Mouse (Mus musculus): Measurements from ENCODE around the gene Wnt5b. TPM values are rescaled to one million over a fixed set of nuclear protein-coding genes. Genes with fewer than 3 reads are reported as not detected.
A peak's percentile ranks its signal among the peaks of the same experiment; 100 is the strongest.

The Wnt5b gene
- total and polyA plus RNA-seq, 3 experiments = 0.04 TPM; not detected in 2

DNA sequence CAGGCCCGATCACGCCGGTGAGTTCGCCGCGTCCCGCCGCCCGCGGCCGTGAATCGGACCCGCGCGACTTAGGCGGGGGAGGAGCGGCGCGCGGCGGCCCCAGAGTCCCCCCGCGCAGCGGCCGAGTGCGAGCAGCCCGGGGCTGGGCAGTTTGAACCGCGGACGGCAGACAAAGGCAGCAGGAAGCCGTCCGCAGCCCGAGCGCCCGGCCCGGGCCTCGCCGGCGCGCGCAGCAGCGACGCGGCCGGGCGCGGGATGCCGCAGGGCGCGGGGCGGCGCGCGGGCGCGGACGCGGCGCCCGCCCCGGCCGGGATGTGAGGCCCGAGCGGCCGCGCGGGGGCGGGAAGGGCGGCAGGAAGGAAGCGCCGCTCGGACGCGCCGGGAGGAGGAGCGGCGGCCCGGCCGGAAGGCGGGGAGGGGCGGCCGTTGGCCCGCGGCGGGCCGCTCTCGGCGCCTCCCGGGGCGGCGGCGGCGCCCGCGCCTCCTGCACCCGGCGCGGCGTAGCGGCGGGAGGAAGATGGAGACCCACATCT, 64.7 kb downstream of the Wnt5b start, which contains the start of gene Fbxl14:
TSS of gene Fbxl14 (plus strand) at position 326 of the 533 bp plus-strand sequence.
- TF ChIP-seq ZC3H11A (IDR thresholded peaks at IDR 0.05; ENCODE audit: low read depth, low read length) = no peak
- no peak for TF ChIP-seq TBP (IDR thresholded peaks at IDR 0.05; ENCODE audit: low read depth, low read length)
- TF ChIP-seq ELF1 (IDR thresholded peaks at IDR 0.05; ENCODE audit: low read depth, low read length) = 0 out of 2 replicates have a peak, but pooled peaks have one; percentile 4
- peak; percentile 4 to 41; a peak in 1 of 4 replicates for TF ChIP-seq POLR2A (IDR thresholded peaks at IDR 0.05; ENCODE audit: control insufficient read depth in 1 of 2, insufficient read depth in 1 of 2, low read depth in 1 of 2, low read length in 2 of 2, poor library complexity in 1 of 2)
- TF ChIP-seq MXI1 (IDR thresholded peaks at IDR 0.05; ENCODE audit: low read depth, low read length) = no peak
- no peak for TF ChIP-seq POLR2AphosphoS5 (IDR thresholded peaks at IDR 0.05; ENCODE audit: borderline replicate concordance, low read depth, low read length)
- TF ChIP-seq MAX (IDR thresholded peaks at IDR 0.05; ENCODE audit: low read length) = no peak
- TF ChIP-seq ETS1 (IDR thresholded peaks at IDR 0.05; ENCODE audit: low read depth, low read length) = no peak
- TF ChIP-seq NELFE (IDR thresholded peaks at IDR 0.05; ENCODE audit: low read depth, low read length) = peak; percentile 65
- peak; percentile 18; the same call in 1 of the 2 replicates for TF ChIP-seq NRF1 (IDR thresholded peaks at IDR 0.05; ENCODE audit: insufficient read depth, low read depth, low read length, poor library complexity, severe bottlenecking)
- TF ChIP-seq USF2 (IDR thresholded peaks at IDR 0.05; ENCODE audit: borderline replicate concordance in 1 of 2, insufficient read depth in 1 of 2, low read depth in 1 of 2, low read length in 2 of 2) = no peak
- no peak for TF ChIP-seq RCOR1 (IDR thresholded peaks at IDR 0.05; ENCODE audit: low read depth, low read length)
- no peak for DNase-seq (ENCODE audit: low read depth, low spot score)
- no peaks in the 10 kb centered on the region for H3K9me3 ChIP-seq (replicated peaks; ENCODE audit: insufficient read depth, low read length)
- peak within 1 kb of the TSS; percentile 96 for H3K9ac ChIP-seq (ENCODE audit: control insufficient read depth, low read depth, low read length, poor library complexity, severe bottlenecking)
- H3K36me3 ChIP-seq (ENCODE audit: control insufficient read depth in 1 of 2, insufficient read depth in 2 of 2, low read length in 2 of 2) = peaks cover 3 to 30% of the 10 kb centered on the region in 2 experiments; a peak in 3 of 4 replicates
- peaks cover 11 to 32% of the 10 kb centered on the region in 2 experiments for H3K4me1 ChIP-seq (ENCODE audit: control insufficient read depth in 1 of 2, insufficient read depth in 2 of 2, low read length in 2 of 2)
- no peaks in the 10 kb centered on the region for H3K27me3 ChIP-seq (ENCODE audit: control insufficient read depth in 1 of 2, insufficient read depth in 2 of 2, low read length in 2 of 2)
- H3K4me3 ChIP-seq (ENCODE audit: control insufficient read depth in 1 of 2, insufficient read depth in 1 of 2, low read depth in 2 of 2, low read length in 2 of 2) = peak within 1 kb of the TSS; percentile 85 to 97
- peaks cover 39% of the 10 kb centered on the region for H3K79me2 ChIP-seq (ENCODE audit: control insufficient read depth, insufficient read depth, low read length, poor library complexity)
- H3K27ac ChIP-seq (ENCODE audit: control insufficient read depth, low read depth, low read length) = peak within 1 kb of the TSS; percentile 95

DNA sequence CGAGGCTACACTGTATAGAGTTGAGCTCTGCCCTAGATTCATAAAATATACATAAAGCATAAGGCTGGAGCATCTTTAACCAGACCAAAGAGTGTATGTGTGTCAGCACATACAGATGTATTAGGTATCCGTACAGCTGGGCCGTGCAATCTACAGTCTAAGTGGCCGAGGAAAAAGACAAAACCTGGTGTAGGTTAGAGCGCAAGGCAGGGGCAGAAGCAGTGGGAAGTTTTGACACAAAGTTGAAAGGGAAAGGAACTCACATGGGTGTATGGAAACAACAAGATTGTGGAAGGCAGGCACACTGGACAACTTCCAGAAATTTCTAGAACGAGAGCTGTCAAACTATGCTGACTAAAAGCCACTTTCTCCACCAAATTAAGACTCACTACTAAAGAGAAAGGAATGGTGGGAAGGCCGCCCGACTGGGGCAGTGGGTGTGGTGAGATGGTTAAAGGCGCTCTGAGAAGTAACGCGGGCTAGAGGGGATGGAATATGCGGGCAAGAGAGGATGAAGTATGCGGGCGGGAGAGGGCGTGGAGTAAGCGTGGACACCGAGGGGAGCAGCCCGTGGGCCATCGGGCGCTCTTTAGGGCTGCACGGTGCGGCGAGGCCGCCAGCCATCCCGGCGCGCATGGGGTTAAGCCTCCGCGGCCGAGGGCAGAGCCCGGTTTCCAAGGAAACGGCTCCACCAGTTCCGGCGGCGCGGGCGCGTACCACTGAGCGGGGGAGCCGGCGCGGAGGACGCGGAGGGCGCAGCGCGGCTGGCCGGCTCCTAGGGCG, 65.4 kb downstream of the Wnt5b start:
- DNase-seq (ENCODE audit: low read depth, low spot score) = peak; percentile 91
- no peak for TF ChIP-seq BHLHE40 (IDR thresholded peaks at IDR 0.05; ENCODE audit: borderline replicate concordance, low read depth, low read length)
- TF ChIP-seq USF1 (IDR thresholded peaks at IDR 0.05; ENCODE audit: low read depth, low read length) = no peak
- TF ChIP-seq SIN3A (IDR thresholded peaks at IDR 0.05; ENCODE audit: low read length) = peak; percentile 87
- TF ChIP-seq ZNF384 (IDR thresholded peaks at IDR 0.05; ENCODE audit: low read depth, low read length) = no peak
- TF ChIP-seq MYC (IDR thresholded peaks at IDR 0.05; ENCODE audit: low read depth, low read length) = 0 out of 2 replicates have a peak, but pooled peaks have one; percentile 57
- TF ChIP-seq HCFC1 (IDR thresholded peaks at IDR 0.05; ENCODE audit: low read depth, low read length) = peak; percentile 79
- no peak for TF ChIP-seq RCOR1 (IDR thresholded peaks at IDR 0.05; ENCODE audit: low read depth, low read length)
- no peak for TF ChIP-seq MYB (IDR thresholded peaks at IDR 0.05; ENCODE audit: low read depth, low read length)
- TF ChIP-seq GATA1 (IDR thresholded peaks at IDR 0.05; ENCODE audit: low read depth, low read length) = no peak
- no peak for TF ChIP-seq SMC3 (IDR thresholded peaks at IDR 0.05; ENCODE audit: low read depth, low read length)
- peak; percentile 20; the same call in 1 of the 2 replicates for TF ChIP-seq MAX (IDR thresholded peaks at IDR 0.05; ENCODE audit: low read length)
- peak; percentile 31 for TF ChIP-seq NELFE (IDR thresholded peaks at IDR 0.05; ENCODE audit: low read depth, low read length)
- TF ChIP-seq UBTF (IDR thresholded peaks at IDR 0.05; ENCODE audit: borderline replicate concordance, insufficient read depth, low read depth, low read length) = no peak
- TF ChIP-seq MEF2A (IDR thresholded peaks at IDR 0.05; ENCODE audit: extremely low read depth, insufficient replicate concordance, low read depth, low read length, poor library complexity, severe bottlenecking) = no peak
- TF ChIP-seq ZC3H11A (IDR thresholded peaks at IDR 0.05; ENCODE audit: low read depth, low read length) = no peak
- TF ChIP-seq EP300 (IDR thresholded peaks at IDR 0.05; ENCODE audit: low read depth in 1 of 2, low read length in 2 of 2) = 0 out of 4 replicates have a peak, but pooled peaks of 1 of the 2 experiments have one; percentile 7
- TF ChIP-seq CHD1 (IDR thresholded peaks at IDR 0.05; ENCODE audit: low read depth, low read length) = no peak
- no peak for TF ChIP-seq MAFK (IDR thresholded peaks at IDR 0.05; ENCODE audit: borderline replicate concordance, low read depth, low read length)
- TF ChIP-seq CHD2 (IDR thresholded peaks at IDR 0.05; ENCODE audit: low read length) = no peak; the same call in 1 of the 2 replicates
- peak; percentile 43 to 64 for TF ChIP-seq POLR2A (IDR thresholded peaks at IDR 0.05; ENCODE audit: control insufficient read depth in 1 of 2, insufficient read depth in 1 of 2, low read depth in 1 of 2, low read length in 2 of 2, poor library complexity in 1 of 2)

More for the DNA sequence above, 65.4 kb downstream of the Wnt5b start:
- Histone ChIP-seq H3K27ac (ENCODE audit: control insufficient read depth, low read depth, low read length) (peak overlapping the region; percentile 95), H3K9ac (ENCODE audit: control insufficient read depth, low read depth, low read length, poor library complexity, severe bottlenecking) (peak overlapping the region; percentile 96), H3K27me3 (ENCODE audit: control insufficient read depth in 1 of 2, insufficient read depth in 2 of 2, low read length in 2 of 2) (no peaks in the 10 kb centered on the region), H3K36me3 (ENCODE audit: control insufficient read depth in 1 of 2, insufficient read depth in 2 of 2, low read length in 2 of 2) (peaks cover 3 to 30% of the 10 kb centered on the region in 2 experiments; a peak in 3 of 4 replicates), H3K4me1 (ENCODE audit: control insufficient read depth in 1 of 2, insufficient read depth in 2 of 2, low read length in 2 of 2) (peaks cover 14 to 32% of the 10 kb centered on the region in 2 experiments), H3K4me3 (ENCODE audit: control insufficient read depth in 1 of 2, insufficient read depth in 1 of 2, low read depth in 2 of 2, low read length in 2 of 2) (peak overlapping the region; percentile 69 to 97), H3K79me2 (ENCODE audit: control insufficient read depth, insufficient read depth, low read length, poor library complexity) (peaks cover 39% of the 10 kb centered on the region), H3K9me3 (replicated peaks; ENCODE audit: insufficient read depth, low read length) (no peaks in the 10 kb centered on the region)
